Mouse (Mus musculus): ENCODE results near the gene Ifna9.
A peak's percentile ranks its signal among the peaks of the same experiment; 100 is the strongest.
"Not testable (repeated sequence)": the region's sequence is repeated elsewhere in the genome, so short reads cannot be mapped to it uniquely, and the experiment has no call there.

Gene Ifna9

GRCm38 (mm10) chr4:88592285-88592684, at the start of gene Ifna9:
Gene Ifna9, minus strand, starts transcription at chr4:88592385.
- DNase-seq (ENCODE audit: low spot score) = no peak

GRCm38 (mm10) chr4:88641077-88641831, 49.1 kb upstream of the Ifna9 start:
- DNase-seq (ENCODE audit: low spot score) = peak; percentile 85

- no peak for DNase-seq (ENCODE audit: low spot score)
These were observed 48.5 kb upstream of the Ifna9 start for GRCm38 (mm10) chr4:88640704-88641076.

- no peak for DNase-seq (ENCODE audit: low spot score)
These were observed 42.1 kb upstream of the Ifna9 start, which contains the start of gene C87499 for GRCm38 (mm10) chr4:88634311-88634710. Gene C87499, minus strand, starts transcription at chr4:88634411.

GRCm38 (mm10) chr4:88603276-88603675, 11.1 kb upstream of the Ifna9 start, which contains the start of gene Ifna12:
Gene Ifna12, minus strand, starts transcription at chr4:88603376.
- no peak for DNase-seq (ENCODE audit: low spot score)

- DNase-seq (ENCODE audit: low spot score) = no peak
These were observed 20.5 kb downstream of the Ifna9 start, which contains the start of gene Ifna14 for GRCm38 (mm10) chr4:88571698-88572097. Gene Ifna14, minus strand, starts transcription at chr4:88571798.

- DNase-seq (ENCODE audit: low spot score) = no peak
These were observed 30.4 kb downstream of the Ifna9 start for GRCm38 (mm10) chr4:88561791-88562190.

- not testable (repeated sequence) for DNase-seq (ENCODE audit: low spot score)
These were observed 34.0 kb downstream of the Ifna9 start, which contains the start of gene Ifna15 for GRCm38 (mm10) chr4:88558145-88558544. Gene Ifna15, minus strand, starts transcription at chr4:88558245.

GRCm38 (mm10) chr4:88550161-88550945, 41.8 kb downstream of the Ifna9 start:
- DNase-seq (ENCODE audit: low spot score) = peak; percentile 83

GRCm38 (mm10) chr4:88547986-88548385, 44.2 kb downstream of the Ifna9 start:
- no peak for DNase-seq (ENCODE audit: low spot score)

- peak; percentile 31 for DNase-seq (ENCODE audit: low spot score)
These were observed 48.4 kb downstream of the Ifna9 start for GRCm38 (mm10) chr4:88543649-88544234.

Measured in T-cell, adult 2 months (primary cell).